Mouse (Mus musculus) adrenal gland, postnatal 4 days (tissue): ENCODE data around the gene Gmfg. TPM values are rescaled to one million over a fixed set of nuclear protein-coding genes. Genes with fewer than 3 reads are reported as not detected.

Experiments
- DNase-seq, 2 experiments: peaks; one replicate each; pipeline ENCODE4 v3.0.0; 2021 to 2022; ENCODE audit warnings: low spot score in 2 of 2, mixed read lengths in 2 of 2
- total RNA-seq, 2 experiments: library from RNA; stranded (reverse); gene quantifications; 2 replicates each; pipeline ENCODE4 v1.2.3; 2021

Gene Gmfg
- total RNA-seq, 2 experiments from 2014 or later, result 17.1 to 21.0 TPM

DNA sequence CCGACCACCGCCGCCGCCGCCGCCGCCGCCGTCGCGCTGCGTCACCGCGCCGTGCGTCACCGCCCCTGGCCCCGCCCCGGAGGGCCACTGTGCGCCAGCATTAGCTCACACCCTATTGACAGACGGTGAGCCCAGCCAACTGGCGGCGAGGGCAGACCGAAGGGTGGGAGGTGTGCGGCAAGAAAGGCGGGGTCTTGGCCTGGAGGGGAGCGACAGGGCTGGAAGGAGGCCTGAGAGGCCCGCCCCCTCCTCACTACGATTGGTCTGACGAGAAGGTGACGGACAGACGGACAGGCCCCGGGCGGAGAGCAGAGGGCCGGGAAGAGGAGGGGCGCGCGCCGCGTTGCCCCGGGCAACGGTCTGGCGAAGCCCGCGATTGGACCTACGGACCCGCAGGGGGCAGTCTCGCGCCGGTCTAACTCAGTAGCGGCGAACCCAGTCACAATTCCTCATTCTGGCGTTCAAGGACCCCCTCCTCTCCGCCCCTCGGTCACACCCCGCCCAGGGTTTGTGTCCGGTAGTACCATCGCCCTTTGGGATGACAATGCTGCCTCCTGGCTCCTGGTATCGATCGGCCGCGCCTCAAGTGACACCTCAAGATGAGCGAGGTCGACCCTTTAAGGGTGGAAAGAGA is 859 bp upstream of the Gmfg start:
- peak; percentile 97 to 99 for DNase-seq

DNA sequence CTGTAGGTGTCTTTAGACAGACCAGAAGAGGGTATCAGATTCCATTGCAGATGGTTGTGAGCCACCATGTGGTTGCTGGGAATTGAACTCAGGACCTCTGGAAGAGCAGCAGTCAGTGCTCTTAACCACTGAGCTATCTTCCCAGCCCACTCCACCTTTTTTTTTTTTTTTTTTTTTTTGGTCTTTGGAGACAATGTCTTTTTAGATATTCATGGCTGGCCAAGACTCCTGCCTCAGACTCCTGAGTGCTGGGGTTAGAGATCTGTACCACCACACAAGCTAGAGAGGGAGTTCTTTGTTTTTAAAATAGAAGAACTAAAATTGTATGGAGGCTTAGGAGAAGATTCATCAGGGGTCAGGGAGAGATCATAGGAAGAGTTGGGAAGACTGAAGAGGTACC is 717 bp downstream of the Gmfg start:
- no peak for DNase-seq

DNA sequence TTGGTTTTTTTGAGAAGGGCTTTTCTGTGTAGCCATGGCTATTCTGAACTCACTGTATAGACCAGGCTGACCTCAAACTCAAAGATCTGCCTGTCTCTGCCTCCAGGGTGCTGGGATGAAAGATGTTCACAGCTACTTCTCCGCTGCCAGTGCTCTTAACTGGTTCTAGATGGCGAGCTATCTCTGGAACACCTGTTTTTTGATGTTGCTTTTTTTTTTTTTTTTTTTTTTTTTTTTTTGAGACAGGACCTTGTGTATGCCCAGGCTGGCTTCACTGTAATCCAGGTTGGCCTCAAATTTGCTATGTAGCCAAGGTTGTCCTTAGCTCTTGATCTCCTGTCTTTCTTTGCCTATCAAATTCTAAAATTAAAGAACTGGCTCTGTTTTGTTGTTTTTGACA is 1.5 kb downstream of the Gmfg start:
- no peak for DNase-seq

DNA sequence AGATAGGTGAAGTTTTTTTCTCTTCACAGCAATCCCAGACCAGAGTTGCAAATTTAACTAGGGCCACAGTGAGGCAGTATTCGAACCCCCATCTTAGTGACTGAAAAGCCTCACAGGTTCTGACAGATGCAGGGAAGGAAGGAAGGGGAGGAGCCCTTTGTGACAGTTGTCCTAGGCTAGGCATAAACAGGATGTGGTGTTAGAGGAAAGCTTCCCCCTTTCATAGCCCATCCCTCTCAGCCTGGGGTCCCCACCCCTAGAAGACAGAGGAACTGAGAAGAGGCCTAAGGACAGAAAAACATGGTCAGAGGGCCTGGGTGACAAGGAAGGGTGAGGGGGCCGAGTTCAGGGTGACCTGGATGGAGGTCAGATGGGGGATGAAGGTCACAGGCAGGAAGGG is 3.5 kb downstream of the Gmfg start:
- no peak for DNase-seq

DNA sequence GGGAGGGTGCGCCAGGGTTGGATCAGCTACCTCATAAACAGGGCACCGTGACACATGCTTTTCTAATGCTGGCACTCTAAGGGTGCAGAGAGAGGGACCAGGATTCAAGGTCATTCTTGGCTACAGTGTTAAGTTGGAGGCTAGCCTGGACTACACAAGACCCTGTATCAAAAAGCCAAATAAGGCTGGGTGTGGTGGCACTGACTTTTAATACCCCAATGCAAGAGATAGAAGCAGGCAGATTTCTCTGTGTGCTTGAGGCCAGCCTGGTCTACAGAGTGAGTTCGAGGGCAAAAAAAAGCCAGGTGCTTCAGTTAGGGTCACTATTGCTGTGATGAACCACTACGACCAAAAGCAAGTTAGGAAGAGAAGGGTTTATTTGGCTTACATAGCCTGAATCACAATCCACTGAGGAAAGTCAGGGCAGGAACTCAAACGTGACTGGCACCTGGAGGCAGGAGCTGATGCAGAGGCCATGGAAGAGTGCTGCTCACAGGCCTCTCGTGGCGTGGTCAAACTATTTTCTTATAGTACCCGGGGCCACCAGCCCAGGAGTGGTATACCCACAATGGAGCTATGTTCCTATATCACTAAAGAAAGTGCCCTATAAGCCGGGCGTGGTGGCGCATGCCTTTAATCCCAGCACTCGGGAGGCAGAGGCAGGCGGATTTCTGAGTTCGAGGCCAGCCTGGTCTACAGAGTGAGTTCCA is 4.7 kb downstream of the Gmfg start:
- no peak for DNase-seq

DNA sequence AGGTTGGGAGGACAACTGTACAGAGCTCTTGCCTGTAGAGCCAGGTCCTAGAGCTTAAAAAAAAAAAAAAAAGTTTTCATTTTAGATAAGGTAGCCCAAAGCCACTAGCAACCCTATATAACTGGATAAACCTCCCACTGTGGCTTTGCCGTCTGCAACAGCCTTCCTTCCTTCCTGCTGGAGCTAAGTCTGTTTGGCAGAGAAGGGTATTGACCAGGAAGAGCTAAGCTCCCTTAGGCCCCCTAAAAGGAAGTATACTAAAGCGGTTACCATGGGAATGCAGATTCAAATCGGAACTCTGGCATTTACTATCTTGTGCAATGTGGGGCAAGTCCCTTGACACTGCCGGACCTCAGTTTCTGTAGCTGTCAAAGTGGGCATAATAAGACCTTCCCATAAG is 5.4 kb downstream of the Gmfg start:
- no peak for DNase-seq

DNA sequence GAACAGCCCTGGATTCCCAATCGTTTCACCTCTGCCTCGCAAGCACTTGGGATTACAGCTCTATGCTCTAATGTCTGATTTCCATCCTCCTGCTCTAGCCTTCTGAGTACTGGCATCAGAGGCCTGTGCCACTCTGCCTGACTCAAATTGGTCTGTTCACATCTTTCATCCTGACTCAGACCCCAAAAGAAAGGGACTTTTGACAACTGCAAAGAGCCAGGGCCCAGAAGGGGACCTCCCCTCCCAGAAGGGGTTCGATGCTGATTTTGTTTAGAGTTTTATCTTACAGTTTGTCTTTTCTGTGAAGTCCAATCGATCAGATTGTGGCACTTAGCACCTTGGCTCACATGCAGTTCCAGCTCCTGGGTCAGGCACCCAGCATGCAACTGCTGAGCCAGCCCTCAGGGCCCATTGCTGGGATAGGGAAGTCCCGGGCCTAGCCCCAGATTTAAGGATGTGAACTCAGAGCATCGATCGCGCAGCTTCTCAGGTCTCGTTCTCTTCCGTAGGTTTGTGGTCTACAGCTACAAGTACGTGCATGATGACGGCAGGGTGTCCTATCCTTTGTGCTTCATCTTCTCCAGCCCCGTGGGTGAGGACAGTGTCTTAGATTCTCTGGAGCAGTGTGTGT is 7.2 kb downstream of the Gmfg start:
- no peak for DNase-seq

DNA sequence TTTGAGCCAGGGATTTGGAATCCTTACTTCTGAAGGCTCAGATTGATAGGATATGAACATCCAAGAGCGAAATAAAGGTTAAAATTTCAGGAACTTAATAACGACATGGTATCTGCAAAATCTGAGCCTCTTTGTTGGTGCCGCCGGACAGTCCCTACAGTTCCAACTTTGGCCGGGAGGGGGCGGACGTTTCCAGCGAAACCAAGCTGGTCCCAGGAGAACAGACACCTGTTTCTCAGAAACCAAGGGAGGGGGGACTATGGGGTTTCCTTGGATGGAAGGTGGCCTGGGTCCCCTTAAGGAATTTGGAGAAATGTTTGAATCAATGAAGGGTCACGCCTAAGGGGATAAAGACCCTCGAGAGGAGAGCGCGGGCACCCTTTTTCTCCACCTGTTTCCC is 9.2 kb downstream of the Gmfg start:
- peak; percentile 69 to 74 for DNase-seq

DNA sequence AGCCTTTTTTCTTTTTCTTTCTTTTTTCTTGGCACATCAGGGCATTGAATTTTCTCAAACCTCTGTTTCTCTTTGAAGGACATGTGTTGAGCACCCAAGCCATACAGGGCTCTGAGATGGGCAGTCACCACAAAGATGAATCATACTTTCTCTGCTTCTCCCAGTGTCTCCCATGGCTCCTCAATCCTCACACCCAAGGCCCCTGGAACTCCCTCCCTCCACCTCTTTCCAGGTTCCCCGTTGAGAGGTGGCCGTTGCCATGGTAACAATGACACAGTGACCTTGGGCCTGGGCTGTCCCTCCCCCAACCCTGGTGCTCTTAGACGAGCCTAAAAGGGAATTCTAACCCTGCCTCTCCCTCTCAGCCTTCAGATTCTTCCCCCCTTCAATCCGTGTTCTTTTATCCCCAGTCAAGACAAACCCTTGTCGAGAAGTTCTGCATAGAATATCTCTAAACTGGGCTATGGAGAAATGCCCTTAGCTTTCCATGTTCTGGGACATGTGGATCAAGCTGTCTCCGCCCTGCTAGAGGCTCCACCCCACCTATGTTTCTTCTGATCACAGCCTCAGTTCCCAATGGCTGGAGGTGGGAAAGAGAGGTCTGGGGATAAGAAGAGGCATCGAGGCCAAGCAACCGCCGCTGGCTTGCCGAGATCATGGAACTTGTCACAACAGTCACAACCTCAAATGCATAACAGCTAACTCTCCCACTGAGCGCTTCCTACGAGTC is 10.0 kb downstream of the Gmfg start:
- DNase-seq, result no peak

DNA sequence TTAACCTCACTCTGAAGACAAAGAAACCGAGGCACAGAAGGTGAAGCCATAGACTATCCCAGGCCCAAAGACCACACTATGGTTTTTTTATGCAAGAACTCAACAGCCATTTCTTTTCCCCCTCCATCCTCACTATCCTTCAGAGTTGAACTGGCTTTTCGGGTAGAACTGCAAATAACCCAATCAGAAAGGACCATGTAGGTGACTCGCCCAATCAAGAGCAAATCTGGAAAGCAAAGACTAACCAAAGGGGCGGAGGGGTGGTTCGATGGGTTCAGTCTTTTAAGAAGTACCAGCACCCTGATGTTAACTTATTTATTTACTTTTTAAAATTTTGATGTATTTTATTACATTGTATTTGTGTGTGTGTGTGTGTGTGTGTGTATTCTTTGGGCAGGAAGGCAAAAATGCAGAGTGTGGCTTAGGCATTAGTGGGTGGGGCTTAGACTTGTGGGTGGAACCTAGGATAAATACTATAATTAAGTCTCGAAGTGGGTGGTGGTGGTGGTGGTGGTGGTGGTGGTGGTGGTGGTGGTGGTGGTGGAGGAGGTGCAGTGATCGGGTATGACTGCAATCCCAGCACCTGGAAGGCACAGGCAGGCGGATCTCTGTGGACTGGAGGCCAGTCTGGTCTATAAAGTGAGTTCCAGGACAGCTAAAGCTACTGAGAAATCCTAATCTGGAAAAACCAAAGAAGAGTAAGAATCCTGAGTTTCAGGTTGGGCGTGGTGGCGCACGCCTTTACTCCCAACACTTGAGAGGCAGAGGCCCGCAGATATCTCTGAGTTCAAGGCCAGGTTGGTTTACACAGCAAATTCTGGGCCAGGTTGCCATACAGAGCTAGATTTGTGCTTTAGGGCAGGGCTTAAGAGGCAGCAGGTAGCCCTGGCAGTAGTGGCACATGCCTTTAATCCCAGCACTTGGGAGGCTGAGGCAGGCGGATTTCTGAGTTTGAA is 10.9 kb downstream of the Gmfg start:
- DNase-seq, result no peak

DNA sequence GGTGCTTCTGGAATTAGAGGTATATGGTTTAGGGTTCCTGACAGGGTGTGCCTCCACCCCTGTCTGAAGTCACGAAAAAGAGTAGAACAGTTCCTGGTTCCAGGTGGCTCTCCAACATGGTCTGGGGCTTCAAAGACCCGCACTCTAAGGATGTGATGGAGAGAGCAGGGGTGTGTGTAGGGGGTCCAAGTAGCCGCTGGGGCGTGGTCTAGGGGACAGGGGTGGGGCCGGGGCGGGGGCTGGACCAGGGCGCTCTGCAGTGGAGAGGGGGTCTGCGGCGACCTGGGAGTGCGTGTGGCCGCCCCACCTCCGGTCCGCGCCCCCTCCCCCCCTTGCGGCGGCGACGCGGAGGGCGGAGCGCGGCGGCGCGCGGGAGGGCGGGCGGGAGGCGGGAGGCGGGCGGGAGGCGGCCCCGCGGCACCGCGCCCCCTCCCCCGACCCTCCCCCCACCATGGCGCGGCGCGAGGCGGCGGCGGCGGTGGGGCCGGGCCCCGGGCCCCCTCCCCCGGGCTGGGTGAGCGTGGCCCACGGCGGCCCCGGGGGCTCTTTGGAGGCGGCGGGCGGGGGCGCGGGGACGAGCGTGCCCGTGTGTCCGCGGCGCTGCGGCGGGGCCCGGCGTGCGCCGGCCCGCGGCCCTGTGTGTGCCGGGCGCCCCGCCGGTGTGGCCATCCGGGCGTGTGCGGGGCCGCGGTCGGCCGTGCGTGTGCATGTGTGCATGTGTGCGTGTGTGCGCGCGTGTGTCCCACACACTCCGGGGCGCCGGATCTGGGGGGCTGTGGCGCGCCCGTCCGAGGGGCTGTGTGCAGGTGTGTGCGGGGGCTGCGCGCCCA is 14.5 kb downstream of the Gmfg start, which contains the start of gene Lrfn1:
Gene Lrfn1, plus strand, starts transcription at position 450 of the 830 bp plus-strand sequence.
- no peak for DNase-seq

DNA sequence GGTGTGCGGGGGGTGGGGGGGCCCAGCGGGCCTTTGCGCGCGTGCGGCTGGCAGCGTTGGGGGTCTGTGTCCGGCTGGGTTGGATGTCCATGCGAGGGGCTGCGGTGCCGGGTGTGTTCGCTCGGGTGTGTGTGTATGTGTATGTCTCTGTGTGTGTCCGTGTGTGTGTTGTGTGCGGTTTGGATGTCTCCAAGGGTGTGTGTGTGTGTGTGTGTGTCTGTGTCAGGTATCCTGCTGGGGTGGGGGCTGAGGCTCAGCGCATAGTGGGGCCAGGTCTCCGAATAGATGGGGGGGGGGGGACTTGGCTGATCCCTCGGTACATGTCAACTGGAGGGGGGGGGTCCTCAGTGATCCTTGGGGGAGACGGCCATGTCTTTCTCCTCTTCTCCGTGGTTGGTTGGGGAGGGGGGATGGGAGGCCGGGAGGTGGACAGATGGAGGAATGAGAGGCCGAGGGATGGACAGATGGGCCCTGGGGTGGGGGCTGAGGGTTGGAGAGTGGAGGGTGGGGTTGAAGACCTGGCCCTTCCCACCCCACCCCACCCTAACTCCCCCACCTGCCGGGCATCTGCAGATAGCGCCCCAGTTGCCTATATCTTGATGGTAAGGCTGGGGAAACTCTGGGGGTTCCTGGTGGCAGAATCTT is 15.2 kb downstream of the Gmfg start:
- no peak for DNase-seq

DNA sequence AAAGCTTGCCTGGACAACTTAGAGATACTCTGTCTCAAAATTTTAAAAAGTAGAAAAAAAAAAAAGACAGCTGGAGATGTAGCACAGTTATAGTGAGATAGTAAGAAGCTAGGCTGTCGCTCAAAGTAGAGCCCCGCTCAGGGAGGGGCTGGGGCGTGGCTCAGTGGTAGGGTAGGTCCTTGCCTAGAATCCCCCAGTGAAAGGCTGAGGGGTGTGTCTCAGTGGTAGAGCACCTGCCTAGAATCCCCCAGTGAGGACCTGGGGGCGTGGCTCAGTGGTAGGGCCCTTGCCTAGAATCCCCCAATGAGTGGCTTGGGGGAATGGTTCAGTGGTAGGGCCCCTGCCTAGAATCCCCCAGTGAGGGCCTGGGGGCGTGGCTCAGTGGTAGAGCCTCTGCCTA is 23.1 kb downstream of the Gmfg start:
- DNase-seq, result no peak

DNA sequence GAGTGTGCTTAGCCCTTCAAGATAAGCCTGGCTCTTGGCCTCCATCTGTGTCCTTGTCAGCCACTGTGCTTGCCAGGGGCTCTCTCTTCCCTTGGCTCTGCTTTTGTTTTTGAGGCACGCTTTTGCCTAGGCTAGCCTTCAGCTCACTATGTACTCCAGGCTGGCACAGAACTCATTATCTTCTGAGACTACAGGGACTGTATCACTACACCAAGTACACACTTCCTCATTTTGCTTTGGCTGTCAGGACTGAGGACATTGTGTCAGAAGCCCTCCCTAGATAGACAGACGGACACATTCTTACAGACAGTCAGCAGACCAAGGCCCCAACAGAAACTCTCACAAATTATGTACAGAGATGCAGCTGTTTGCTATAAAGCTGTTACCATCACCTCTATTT is 25.5 kb downstream of the Gmfg start:
- DNase-seq, result no peak

DNA sequence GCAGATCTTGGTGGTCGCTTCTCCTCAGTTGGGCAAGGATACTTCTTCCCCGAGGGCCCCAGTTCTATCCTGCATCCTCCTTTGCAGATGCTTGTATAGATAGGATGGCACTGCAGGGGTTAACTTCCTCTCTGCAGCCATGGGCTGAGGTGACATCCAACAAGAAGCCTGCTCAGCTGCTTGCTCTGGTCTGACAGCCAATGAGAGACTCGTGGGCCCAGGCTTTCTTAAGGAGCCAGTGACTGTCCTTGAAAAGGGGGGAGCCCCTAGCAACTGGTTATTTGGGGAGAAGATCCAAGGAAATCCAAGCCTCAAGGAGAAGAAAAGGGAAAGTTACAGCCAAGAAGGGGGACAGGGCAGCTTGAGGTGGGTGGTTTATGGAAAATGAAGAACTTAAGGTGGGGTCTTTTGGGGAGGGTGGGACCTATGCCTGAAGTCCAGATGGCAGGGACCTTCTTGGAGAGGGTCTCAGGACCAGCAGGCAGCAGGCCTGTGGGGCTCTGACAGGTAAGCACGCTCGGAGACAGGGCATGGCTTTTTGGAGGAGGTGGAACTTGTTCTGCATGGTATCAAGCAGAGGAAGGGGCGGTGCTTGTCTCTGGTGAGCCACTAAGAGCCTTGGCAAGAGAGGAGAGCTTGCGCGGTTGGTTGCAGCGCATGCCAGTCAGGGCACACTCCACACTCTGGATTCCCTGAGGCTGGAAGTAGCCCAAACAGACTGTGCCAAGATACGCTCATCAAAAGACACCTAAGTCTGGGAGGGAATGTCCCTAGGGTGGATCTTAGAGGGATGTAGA is 27.4 kb downstream of the Gmfg start:
- peak in 1 of 2 experiments; percentile 28 for DNase-seq

DNA sequence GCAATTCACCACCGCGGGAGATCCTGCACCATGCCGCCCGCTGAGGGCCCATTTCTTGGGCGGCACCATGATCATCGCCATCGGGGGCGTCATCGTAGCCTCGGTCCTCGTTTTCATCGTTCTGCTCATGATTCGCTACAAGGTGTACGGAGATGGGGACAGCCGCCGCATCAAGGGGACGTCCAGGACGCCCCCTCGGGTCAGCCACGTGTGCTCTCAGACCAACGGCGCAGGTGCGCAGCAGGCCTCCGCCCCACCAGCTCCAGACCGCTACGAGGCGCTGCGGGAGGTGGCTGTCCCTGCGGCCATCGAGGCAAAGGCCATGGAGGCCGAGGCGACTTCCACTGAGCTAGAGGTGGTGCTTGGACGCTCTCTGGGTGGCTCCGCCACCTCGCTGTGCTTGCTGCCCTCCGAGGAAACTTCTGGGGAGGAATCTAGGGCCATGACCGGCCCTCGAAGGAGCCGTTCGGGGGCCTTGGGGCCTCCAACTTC is 29.5 kb downstream of the Gmfg start:
- DNase-seq, result no peak

DNA sequence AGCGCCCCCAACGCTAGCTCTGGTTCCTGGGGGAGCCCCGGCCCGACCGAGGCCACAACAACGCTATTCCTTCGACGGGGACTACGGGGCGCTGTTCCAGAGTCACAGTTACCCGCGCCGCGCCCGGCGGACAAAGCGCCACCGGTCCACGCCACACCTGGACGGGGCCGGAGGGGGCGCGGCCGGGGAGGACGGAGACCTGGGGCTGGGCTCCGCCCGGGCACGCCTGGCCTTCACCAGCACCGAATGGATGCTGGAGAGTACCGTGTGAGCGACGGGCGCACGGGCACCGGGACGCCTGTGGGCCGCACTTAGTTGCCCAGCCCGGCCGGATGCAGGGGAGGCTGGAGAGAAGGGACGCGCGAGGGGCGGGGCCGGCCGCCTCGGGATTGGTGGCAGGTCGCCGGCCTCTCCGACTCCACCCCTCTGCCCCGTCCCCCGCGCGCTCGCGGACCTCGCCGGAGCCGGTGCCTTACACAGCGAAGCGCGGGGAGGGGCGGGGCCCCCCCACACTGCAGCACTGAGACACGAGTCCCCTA is 30.0 kb downstream of the Gmfg start:
- peak in 1 of 2 experiments; percentile 43 for DNase-seq

DNA sequence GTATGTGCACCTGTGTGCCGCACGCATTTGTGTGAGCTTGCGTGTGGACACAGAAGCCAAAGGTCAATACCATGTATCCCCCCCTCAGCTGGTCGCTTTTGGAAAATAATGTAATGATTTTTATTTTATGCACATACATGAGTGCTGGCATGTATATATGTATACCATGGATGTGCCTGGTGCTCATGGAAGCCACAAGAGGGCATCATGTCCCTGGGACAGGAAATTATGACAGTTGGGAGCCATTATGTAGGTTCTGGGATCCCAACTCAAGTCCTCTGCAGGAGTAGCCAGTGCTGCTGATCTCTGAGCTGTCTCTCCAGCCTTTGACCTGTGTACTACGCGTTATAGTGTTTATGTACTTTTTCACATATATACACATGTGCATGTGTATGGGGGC is 38.9 kb downstream of the Gmfg start:
- DNase-seq, result no peak
